Mouse (Mus musculus) inflammation-experienced regulatory T-cells, adult 6 months (primary cell): ENCODE measurements around the gene Elmo1. TPM values are rescaled to one million over a fixed set of nuclear protein-coding genes. Genes with fewer than 3 reads are reported as not detected.

ENCODE experiments used
- ATAC-seq: one replicate; pipeline ENCODE4 v1.8.0; 2017
- polyA plus RNA-seq, 3 experiments: library from polyadenylated mRNA; unstranded; fragments of 100-300 nt; shearing (Covaris generic); gene quantifications; one replicate each; pipeline ENCODE4 v1.2.1; 2017

Gene Elmo1
- polyA plus RNA-seq, 3 experiments from 2014 or later: 94.0 to 116 (median 111) TPM

DNA sequence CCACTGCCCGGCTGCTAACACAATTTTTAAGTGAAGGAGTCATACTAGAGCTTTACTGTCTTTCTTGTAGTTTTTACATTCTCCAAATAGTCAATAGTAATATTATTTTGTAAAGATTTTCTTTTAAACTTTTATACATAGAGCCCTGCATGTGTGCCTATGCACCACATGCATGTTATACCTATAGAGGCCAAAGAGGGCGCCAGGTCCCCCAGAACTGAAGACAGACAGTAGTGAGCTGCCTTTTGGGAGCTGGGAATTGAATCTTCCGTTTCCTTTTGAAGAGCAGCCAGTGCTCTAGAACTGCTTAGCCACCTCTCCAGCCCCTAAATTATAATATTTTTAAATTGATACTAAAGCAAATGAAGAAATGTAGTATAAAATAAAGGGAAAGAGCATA lies 398.7 kb downstream of the Elmo1 start:
- ATAC-seq: no peak

DNA sequence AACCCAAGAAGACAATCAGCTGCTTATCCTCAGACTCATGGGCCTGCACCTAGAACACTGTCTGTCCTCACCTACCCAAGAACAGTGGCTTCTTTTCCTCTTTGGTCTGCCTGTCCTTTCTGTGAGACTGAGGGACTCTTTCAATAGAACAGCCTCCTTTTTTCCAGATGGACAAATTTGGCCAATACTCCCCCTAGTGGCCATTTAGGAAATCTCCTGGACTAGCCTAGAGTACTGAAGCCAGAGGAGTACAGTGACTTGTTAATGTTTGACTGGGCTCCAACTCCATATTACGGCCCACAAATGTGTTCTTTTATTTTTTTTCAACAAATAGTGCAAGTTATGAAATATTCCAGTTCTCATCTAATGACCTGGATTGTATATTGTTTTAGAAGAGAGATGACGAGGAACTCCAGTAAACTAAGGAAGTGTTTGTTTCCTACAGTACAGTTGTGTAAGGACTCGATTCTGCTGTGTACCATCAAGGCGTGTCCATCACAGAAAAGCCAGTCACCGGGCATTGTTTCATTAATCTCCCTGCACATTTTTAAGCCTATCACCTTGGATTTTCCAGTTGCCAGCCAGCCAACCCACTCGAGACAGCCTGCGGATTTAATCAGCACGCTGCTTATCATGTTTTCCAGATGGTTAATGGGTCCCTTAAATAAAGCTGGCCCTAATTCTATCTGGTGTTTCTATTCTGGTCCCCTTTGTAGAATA lies 399.5 kb downstream of the Elmo1 start:
- ATAC-seq: no peak

DNA sequence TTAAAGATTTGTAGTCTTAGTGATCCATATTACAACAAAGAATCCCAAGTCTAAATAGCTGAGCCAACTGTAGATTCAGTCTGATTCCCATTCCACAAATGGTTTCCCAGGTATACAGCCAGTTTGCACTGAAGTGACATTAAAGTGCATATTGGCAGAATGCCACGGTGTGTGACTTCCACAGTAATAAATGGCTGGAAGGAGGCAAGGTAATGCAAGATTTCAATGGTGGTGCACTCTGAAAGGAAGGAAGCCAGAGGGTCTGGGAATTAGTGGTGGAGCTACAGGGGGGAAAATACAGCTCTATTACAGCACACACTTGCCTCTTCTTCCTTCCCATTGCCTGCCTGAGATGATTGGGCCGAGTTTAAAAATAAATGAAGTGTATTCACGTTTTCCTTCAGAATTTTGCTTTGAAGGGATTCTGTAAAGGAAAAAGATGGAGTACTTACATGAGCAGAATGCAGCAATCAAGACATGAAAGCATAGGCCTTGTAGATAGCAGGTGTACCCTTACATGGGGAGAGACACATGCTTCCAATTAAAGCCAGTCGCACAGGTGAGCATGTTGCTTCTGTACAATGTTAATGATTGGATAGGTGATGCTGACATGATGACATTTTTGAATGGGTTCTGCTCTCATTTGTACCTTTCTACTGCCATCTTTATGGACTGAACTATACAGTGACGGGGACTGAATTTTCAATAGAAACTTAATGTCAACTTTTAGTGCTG lies 400.6 kb downstream of the Elmo1 start:
- ATAC-seq: no peak

DNA sequence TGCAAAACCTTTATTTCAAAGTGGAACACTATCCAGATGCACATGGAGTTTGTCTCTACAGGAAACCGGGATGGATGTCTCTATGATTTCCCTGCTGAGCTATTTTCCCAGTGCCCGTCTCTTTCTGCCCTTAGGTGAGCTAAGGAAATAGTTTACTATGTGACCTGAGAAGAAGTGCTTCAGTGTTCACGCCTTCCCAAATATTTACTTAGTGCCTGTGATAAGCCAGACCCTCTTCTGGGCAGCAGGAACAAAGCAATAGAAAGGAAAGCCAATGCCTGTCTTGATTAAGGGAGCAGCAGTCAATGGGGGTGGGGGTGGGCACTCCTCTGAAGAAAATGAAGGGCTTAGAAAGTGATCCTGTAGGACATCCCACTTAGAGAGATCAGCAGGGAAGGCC lies 401.3 kb downstream of the Elmo1 start:
- ATAC-seq: no peak

DNA sequence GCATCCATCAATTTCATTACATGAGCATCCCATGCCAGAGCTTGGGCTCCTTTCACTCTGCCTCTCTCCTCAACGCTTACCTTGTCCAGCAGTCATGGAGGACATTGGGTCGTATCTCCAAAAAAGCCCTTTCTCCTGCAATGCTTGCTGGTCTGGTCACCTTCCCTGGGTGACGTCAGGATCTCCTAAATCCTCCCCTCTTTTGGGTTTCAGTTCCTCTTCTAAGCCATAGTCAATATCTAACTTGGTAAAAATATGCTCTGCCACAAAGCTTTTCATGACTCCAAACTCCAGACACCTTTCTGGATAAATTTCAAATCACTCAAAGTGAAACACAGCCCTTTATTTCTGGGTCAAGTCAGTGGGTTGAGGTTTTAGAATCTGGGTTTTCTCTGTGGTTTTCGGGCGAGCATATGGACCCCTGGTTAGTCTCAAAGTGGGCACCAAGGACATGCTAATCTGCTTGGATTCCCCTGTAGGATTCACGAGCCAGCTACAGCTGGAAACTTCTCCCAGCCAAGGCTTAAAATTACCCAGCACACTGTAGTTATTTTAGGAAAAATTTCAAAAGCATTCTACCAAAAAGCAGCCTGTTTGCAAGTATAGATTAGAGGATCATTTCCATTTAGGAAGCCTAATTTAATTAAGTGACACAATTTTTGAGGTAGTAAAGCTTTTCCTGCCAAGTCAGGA lies 403.8 kb downstream of the Elmo1 start:
- no peak for ATAC-seq

DNA sequence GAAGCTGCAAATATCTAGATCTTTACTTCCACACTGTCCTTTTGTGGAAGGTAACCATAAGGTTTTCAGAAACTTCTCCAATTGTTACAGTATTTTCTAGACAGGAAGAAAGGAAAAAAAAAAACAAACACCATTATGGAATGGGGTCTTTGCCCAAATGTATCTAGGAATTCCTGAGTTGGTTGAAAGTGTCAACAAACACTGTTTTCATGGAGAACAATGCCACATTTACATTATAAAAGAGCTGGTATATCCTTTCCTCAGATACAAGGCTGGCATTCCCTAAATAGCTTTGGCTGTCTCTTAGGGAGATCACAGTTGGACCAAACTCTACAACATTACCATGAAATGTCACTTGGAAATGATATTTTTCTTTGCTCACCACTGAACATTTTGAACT lies 411.5 kb downstream of the Elmo1 start:
- no peak for ATAC-seq

DNA sequence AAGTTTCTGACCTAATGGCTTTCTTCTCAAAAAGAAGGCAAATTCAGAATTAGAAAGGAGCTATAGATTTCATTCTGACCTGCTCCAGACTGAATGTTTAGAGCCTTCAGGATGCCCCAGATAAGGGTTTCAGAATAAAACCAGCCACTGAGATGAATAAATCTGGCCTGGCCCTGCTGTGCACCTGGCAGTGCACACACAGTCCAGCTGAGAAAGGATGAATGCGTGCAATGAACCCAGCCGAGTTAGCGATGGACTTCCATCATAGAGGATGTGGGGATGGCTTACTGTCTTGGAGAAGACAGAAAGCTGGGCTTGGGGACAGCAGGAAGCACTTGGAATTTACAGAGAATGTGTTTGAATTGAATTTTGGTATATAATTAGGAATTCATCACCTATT lies 413.0 kb downstream of the Elmo1 start:
- ATAC-seq: no peak

DNA sequence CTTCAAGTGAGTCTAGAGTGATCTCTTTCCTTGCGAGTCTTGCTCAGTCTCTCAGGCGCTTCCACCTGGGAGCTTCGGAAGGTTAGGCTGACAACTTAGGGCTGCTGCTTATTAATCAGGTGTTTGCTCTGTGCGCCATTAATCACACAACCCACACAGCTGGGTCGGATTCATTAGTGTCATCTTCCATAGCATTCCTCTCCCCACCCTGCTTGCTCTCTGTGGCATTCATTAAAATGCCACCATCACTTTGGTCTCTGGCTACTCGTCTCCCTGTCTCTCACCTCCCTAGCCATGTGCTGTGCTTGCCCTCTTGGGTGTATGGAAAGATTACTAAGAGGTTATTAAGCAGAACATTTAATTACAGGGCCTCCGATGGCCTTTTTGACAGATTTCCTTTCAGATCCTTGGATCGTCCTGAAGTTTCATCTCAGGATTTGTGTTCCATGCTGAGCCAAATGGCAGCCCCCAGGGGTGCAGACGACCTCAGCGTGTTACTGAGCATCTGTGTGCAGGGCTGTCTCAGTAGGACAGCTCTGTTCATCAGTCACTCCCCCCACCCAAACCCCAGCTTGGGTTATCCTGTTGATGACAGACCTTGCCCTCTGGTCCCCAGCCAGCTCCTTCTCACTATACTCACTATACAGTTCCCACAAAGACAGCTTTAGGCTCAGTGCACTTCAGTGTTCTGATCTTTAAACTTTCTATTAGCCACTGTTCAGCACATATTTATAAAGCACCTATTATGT lies 417.2 kb downstream of the Elmo1 start:
- no peak for ATAC-seq

DNA sequence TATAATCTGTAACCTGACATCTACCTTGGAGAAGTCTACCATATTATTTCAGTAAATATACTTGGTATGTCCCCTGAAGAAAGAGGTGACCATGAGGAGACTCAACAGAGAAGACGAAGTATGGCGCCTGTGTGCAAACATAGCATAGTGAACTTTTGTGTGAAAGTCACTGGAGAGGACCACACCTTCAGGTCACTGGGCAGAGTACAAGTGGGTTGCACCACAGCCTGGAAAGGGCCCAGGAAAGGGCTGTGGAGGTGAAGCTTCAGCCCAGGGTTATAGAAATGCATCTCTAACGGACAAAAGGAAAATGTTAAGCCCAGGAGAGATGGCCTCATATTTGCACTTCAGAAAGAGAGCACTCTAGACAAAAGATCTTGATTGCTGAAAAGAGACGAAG lies 420.6 kb downstream of the Elmo1 start:
- ATAC-seq: no peak

DNA sequence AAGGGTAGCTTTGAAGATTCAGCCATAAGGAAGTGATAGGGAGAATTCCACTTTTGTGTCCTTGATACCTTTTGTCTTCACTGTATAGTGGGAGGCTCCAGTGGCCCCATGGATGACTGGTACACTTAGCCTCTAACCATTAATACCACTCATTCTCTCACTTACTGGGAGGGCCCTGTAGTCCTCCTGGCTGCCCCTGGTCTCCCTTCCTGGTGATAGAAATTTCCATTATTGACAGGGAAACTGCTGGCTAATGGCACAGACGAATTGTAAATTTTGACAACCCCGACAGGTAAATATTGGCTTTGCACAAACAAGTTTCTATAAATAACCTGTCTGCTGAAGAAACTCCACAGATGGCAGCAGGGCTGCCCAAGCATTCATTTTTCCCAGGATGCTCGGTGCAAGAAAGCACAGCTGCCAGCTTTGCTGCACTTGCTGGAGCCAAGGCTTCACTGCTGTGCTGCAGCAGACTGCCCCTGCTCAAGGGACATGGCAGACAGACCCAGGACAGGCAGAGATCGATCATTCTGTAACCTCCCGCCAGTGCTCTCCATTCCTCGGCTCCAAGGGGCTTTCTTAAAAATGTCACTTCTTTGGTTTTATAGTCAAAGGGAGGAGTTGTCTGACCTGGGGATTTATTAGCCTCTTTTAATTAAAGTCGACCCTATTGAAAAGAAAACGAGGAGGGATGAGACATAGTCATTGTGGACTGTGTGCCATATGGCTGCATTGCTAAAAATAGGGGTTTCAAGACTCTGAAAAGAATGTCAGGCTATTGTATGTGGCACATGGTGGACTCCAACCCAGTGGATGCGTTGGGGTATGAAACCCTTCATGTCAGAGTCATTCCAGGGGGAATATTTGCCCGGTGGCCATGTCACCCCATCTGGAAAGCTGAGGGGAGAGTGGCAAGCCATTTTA lies 422.2 kb downstream of the Elmo1 start:
- ATAC-seq: no peak

DNA sequence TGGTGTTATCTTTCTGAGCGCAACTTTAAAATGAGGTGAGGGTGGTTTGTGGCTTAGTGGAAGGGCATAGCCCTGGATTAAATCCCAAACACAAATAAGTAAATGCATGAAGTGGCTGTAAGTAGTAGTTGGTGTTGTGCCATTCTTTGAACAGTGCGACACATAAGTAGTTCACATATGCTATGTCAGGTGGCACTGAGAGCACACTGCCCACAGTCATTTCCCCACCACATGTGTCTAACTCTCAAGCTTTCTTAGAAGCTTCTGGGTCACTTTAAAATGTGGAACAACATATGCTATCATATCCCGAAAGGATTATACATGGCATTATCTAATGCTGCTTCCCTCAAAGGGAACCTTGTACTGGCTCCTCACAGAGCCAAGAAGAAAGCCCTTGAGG lies 424.3 kb downstream of the Elmo1 start:
- no peak for ATAC-seq

DNA sequence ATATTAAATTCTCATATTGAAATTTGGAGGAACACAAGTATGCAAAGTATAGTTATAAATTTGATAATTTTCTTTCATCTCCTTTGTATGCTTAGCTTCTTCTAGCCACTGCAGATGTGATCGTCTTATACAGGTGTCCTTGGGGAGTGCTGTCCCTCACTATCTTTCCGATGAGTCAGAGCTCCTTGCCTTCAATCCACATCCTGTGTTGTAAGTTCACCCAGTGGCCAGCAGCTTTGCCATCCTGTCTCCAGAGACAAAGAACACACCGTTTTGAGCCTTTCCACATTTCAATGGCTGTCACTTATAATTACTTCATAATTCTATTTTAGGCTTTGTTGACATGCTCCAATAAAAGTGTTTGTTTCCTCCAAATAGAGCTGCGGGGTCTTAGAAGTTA lies 425.7 kb downstream of the Elmo1 start:
- no peak for ATAC-seq

DNA sequence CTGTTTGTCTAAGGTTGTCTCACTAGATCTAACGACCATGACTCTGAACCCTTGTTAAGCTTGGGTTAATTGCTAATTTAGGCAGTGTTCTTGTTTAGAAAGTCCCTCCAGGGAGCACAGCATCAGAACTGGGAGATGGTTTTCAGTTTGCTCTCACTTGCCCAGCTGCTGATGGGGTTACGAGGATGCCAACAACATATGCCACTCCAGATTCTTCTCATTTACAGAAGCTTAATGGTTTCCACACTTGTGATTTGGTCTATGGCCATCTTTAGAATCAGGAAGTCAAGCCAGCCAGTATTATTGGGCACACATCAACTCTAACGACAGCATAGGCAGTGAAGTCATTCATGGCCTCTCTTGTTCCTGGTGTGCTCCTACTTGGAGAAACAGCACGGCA lies 427.3 kb downstream of the Elmo1 start:
- ATAC-seq: no peak

DNA sequence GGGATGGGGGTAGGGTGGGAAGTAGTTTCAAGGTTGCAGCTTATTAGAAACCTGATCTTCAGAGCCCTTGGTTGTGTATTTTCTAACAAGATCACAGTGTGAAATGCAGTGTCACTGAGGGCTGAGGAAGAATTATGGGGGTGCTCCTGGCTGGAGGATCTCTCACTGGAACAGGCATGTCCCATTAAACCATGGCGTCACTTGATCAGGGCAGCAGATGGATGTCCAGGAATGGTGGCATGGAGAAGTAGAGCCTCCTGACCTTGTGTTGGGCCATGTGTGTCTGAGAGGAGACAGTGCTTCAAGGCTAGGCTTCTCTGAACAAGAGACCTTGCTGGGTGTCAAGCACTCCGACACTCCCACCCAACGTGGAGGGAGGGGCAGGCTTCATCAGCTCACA lies 431.1 kb downstream of the Elmo1 start:
- no peak for ATAC-seq

DNA sequence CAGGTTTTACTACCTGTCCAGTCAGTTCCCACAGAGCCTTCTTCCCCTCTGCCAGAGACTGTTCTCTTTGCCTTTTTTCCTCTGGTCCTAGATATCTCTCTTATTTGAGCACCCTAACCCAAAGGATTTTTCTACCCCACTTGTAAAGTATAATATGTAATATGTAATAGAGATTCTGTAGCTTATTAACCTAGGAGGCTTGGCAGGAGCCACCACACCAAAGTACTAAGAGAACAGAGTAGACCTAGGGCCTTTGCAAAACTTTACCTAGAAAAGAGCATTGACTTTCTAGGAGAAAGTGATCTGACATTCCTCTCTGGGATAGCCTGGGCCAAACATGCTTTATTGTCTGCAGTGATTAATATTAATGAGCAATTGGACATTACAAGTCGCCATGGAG lies 433.3 kb downstream of the Elmo1 start:
- ATAC-seq: no peak

DNA sequence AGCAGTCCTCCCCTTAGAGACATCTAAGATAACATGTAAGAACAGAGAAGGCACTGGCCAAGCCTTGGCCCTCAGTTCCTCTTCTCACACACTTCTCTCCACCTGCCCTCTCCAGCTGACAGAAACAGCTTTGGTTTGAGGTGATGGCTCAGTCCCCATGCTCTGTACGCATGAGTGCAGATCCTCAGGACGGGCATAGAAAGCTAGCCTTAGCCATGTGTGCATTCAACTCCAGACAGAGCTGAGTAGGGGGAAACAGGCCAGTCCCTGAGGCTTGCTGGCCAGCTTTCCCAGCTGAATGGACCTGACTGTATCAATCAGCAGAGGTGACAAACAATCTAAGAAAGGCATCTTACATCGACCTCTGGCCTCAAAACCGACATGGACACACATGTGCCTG lies 435.4 kb downstream of the Elmo1 start:
- no peak for ATAC-seq

DNA sequence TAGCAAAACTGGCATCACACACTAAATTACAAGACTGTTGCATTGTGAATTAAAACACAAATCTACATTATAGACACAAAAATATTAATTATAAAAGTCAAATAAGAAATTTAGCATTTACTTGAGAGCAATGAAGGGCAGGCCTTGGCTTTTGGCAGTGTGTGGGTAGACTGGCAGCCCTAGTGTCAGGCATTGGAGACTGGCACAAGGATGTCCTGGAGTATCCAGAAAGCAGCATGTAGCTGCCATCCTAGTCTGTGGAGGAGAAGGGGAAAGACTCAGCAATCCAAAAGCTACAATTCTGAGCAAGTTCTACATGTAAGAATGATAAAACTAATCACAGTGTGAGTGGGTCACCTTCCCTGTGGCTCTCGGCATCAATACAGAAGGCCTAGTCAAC lies 446.7 kb downstream of the Elmo1 start:
- no peak for ATAC-seq

DNA sequence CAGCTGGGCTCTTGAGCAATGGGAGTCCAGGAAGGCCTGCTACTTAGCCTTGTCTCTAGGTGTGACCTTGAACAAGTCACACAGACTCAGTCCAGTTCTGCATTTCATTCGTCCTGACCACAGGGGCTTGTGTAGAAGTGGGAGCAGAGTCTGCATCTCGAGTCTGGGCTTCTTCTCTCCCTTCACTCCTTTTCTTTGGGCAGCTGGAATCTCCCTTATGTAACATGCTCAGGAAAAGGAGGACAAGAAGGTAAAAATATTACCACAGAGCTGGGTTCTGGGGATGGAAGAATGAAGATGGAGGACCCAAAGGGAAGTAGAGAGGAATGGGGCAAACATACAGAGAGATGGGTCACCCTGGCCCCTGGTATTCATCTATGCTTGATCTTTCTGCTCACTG lies 447.1 kb downstream of the Elmo1 start:
- no peak for ATAC-seq

DNA sequence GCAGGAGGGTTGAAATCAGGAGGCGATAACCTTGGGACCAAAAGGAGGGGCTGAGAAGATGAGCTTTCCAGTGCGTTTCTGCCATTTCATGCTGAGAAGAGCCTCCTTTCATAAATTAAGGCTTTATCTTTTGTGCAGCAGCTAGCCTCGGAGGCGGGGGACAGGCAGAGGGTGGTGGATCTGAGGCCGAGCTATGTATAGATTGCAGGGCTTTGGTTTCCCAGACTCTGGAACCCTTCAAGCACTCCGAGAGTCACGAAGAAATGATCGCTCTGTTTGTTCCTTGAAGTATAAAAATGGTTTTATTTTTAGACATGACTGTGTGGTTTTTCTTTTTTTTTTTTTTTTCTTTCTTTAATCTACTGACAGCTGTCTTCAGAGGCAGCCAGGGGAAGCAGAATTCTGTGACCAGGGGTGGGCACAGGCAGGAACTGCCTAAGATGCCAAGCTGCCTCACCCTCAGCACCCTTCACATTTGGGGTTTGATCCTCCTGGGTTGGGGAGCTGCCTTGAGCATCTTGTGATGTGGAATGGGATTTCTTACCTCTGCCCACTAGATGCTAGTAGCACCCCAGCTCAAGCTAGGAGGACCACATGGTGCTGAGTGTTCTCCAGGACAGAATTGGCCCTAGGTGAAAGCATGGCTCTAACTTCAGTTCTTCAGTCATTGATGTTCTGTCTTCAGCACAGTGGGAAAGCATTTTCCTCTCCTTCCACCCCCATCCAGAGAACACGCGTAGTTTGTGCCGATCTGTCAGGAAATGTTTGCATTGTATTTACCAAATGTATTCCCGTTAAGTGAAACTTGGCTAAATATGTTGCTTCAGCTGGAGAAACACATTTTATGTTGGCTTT lies 448.0 kb downstream of the Elmo1 start:
- ATAC-seq: no peak

DNA sequence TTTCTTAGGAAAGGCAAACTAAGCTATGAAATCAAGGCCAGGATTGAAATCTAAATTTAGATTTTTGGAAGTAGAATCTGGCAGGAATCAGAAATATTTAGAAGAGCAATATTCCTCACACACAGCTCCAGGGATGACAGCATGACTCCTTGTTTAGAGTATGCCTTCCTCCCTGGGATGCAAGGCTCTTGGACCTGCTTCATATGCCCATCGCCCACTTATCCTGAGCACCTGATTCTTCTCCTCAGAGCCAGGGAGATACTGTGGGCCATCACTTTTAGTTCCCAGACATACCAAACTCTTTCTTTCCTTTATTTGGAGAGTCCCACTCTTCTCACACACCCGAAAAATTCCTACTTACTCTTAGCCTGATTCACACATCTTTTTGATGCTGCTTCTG lies 449.2 kb downstream of the Elmo1 start:
- no peak for ATAC-seq

DNA sequence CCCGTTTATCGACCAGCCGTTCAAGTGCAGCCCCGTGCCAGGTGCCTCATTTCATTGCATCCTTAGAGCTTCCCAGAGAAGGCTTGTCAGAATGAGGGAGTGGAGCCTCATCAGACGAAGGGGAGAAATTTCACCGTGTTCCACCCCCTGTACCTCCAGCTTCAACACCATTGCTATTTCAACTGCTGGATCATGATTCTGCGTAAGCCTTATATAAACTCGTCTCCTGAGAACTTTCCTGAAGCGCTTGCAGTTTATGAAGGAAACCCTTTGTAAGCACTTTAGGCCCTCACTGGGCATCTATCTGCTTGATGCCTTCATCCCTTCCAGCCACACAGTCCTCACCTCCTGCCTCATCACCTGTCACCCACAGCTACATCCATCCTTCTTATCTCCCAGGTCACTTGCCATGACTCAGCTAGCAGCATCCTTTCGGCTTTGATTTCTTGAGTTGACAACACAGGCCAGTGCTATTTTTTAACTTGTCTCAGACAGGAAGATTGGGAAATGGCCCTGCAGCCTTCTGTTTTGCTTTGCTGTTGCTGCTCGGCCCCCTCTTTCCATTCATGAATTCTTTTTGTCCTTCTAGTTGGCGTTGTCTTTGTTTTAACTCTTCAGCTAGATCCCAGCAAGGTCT lies 456.3 kb downstream of the Elmo1 start:
- ATAC-seq: no peak
